12 mouse cellular contexts compared by ENCODE assay signal in the genomic region with DNA sequence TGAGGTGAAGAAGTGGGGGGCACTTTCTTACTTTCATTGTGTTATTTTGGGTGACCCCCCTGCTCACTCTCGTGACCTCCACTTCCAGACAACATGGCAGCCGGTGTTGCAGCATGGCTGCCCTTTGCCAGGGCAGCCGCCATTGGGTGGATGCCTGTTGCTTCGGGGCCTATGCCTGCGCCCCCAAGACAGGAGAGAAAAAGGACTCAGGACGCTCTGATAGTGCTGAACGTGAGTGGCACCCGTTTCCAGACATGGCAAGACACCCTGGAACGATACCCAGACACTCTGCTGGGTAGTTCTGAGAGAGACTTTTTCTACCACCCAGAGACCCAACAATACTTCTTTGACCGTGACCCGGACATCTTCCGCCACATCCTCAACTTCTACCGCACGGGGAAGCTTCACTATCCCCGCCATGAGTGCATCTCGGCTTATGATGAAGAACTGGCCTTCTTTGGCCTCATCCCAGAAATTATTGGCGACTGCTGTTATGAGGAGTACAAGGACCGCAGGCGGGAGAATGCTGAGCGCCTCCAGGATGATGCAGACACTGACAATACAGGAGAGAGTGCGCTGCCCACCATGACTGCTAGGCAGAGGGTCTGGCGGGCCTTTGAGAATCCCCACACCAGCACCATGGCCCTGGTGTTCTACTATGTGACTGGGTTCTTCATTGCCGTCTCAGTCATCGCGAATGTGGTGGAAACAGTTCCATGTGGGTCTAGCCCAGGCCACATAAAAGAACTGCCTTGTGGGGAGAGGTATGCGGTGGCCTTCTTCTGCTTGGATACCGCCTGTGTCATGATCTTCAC. TPM values are rescaled to one million over a fixed set of nuclear protein-coding genes. Genes with fewer than 3 reads are reported as not detected.
A peak's percentile ranks its signal among the peaks of the same experiment; 100 is the strongest.
DNase-seq lines count a peak whose midpoint lies in the region; ATAC-seq lines count a peak whose summit lies in the region.
"Had no signal": no experiment of that assay in that cellular context is flagged by ENCODE, and none has a peak within 500 bp of the region (broad histone marks: within the 10 kb centered on the region; RNA-seq: fewer than 3 reads in every experiment).

No protein-coding gene starts in this region.

- peak overlapping the region; percentile 92; the same call in 1 of the 2 replicates for H3K4me2 ChIP-seq in forebrain, embryonic 11.5 days (ENCODE audit: low read depth, low read length, severe bottlenecking)
- H3K4me2 ChIP-seq in midbrain, embryonic 14.5 days (ENCODE audit: low read length): peak overlapping the region; percentile 83

- no peaks in the 10 kb centered on the region for H3K27me3 ChIP-seq in forebrain, embryonic 11.5 days (ENCODE audit: control insufficient read depth, insufficient read depth, low read length)
- no peaks in the 10 kb centered on the region for H3K27me3 ChIP-seq in midbrain, embryonic 14.5 days (ENCODE audit: control insufficient read depth, insufficient read depth, low read length)

- no peak for ATAC-seq in cerebellum, adult (ENCODE audit: insufficient number of reproducible peaks, low FRiP score, low TSS enrichment)
- ATAC-seq in forebrain, embryonic 11.5 days (replicated peaks; ENCODE audit: low FRiP score): no peak
- no peak for ATAC-seq in midbrain, embryonic 14.5 days (ENCODE audit: low FRiP score, low TSS enrichment)
- ATAC-seq in inflammation-experienced regulatory T-cells, adult 6 months: no peak
- ATAC-seq: Patski had no signal

- peak; percentile 44 for DNase-seq in cerebellum, adult 11 months
- peak; percentile 4 to 10 for DNase-seq in left cerebral cortex, postnatal 36 days (ENCODE audit: low spot score in 2 of 2)
- no peak for DNase-seq in left cerebral cortex, adult 11 months (ENCODE audit: low spot score)
- no peak for DNase-seq in forebrain, embryonic 11.5 days (ENCODE audit: low spot score)
- DNase-seq in midbrain, embryonic 14.5 days: no peak
- DNase-seq in yolk sac, embryonic 10.5 days (ENCODE audit: low spot score): no peak
- DNase-seq: heart, postnatal 14 days; lung, postnatal 4 days; right cerebral cortex, adult 18-20 months had no signal

- H3K4me1 ChIP-seq in forebrain, embryonic 11.5 days (replicated peaks; ENCODE audit: control insufficient read depth, insufficient read depth, low read length): no peaks in the 10 kb centered on the region
- H3K4me1 ChIP-seq in midbrain, embryonic 14.5 days (ENCODE audit: control insufficient read depth, insufficient read depth, low read length): no peaks in the 10 kb centered on the region

- H3K27ac ChIP-seq in forebrain, embryonic 11.5 days (ENCODE audit: low read depth, low read length): no peak overlapping the region
- no peak overlapping the region for H3K27ac ChIP-seq in midbrain, embryonic 14.5 days (replicated peaks; ENCODE audit: low read depth, low read length)

- H3K36me3 ChIP-seq in forebrain, embryonic 11.5 days (ENCODE audit: control insufficient read depth, insufficient read depth, low read length): no peaks in the 10 kb centered on the region
- no peaks in the 10 kb centered on the region for H3K36me3 ChIP-seq in midbrain, embryonic 14.5 days (ENCODE audit: control insufficient read depth, insufficient read depth, low read length)

- intact Hi-C loops in left cerebral cortex, postnatal 36 days (cut with DNase I): loop anchor here (5.0 to 10.0 kb wide), 2 partner anchors 198 to 316 kb away; no protein-coding TSS in a partner anchor

- no peaks in the 10 kb centered on the region for H3K9me3 ChIP-seq in forebrain, embryonic 11.5 days (ENCODE audit: control insufficient read depth, low read length)
- H3K9me3 ChIP-seq in midbrain, embryonic 14.5 days (ENCODE audit: control insufficient read depth, low read length): no peaks in the 10 kb centered on the region; the same call in 1 of the 2 replicates

- WGBS in forebrain, embryonic 11.5 days: 92% methylated on average over 27 of the region's 27 CpGs
- WGBS in midbrain, embryonic 14.5 days: 95% methylated on average over 27 of the region's 27 CpGs

- H3K9ac ChIP-seq in forebrain, embryonic 11.5 days (ENCODE audit: low read length): no peak overlapping the region
- no peak overlapping the region for H3K9ac ChIP-seq in midbrain, embryonic 14.5 days (replicated peaks; ENCODE audit: low read length)

- no peak overlapping the region for H3K4me3 ChIP-seq in forebrain, embryonic 11.5 days (ENCODE audit: low read depth, low read length)
- peak overlapping the region; percentile 86 for H3K4me3 ChIP-seq in midbrain, embryonic 14.5 days (replicated peaks; ENCODE audit: low read depth, low read length)

RNA-seq across cellular contexts. Expression of a gene that starts 1.1 kb away (rescaled TPM):
- 10 to 100 TPM; 73.7 to 74.1 TPM for total RNA-seq in left cerebral cortex, postnatal 36 days (2021)
- 2.9 and 3.1 TPM in 2 replicates for polyA plus RNA-seq in forebrain, embryonic 11.5 days (2014; fragmentation: Nextera tagmentation; extraction: Ambion mirVana)
- polyA plus RNA-seq in midbrain, embryonic 14.5 days (2014; fragmentation: Nextera tagmentation; extraction: Ambion mirVana): 23.4 and 26.0 TPM in 2 replicates
- not detected for polyA plus RNA-seq in inflammation-experienced regulatory T-cells, adult 6 months (2017; shearing (Covaris generic))
- polyA plus RNA-seq: Patski had no signal

Comparison
In these comparisons a context has a peak if more than half of its experiments do, and no peak if none do; other contexts are left out.
1. DNase-seq: peak in cerebellum, adult 11 months (single experiment) and left cerebral cortex, postnatal 36 days (2 of 2); none in left cerebral cortex, adult 11 months (single experiment), forebrain, embryonic 11.5 days (single experiment), midbrain, embryonic 14.5 days (single experiment) and yolk sac, embryonic 10.5 days (single experiment).